Mouse (Mus musculus): Measurements from ENCODE around the gene Stat3. TPM values are rescaled to one million over a fixed set of nuclear protein-coding genes. Genes with fewer than 3 reads are reported as not detected.

The Stat3 gene
- total and polyA plus RNA-seq, 3 experiments, result 25.7 to 249 (median 64.7) TPM

DNA sequence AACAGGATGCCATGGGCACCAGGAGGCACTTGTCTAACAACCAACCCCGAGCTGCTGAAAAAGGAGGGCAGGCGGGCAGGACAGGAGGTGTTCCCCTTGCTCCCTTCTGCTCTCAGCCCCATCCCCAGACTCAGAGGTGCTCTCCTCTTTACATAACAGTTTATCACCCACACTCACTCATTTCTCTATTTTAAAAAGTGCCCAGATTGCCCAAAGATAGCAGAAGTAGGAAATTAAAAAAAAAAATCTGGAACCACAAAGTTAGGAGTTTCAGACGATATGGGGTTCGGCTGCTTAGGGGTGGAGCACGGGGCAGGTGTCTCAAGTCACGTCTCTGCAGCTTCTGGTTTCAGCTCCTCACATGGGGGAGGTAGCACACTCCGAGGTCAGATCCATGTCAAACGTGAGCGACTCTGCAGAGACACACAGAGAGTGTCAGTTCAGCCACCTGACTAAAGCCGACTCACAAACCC lies 51.0 kb downstream of the Stat3 start (continued):
- peak; percentile 95 for TF ChIP-seq ZNF384 (IDR thresholded peaks at IDR 0.05; ENCODE audit: low read depth, low read length)
- peak; percentile 89; the same call in 1 of the 2 replicates for TF ChIP-seq UBTF (IDR thresholded peaks at IDR 0.05; ENCODE audit: borderline replicate concordance, insufficient read depth, low read depth, low read length)
- no peak for TF ChIP-seq KAT2A (conservative IDR thresholded peaks at IDR 0.05; ENCODE audit: low read depth, low read length)

DNA sequence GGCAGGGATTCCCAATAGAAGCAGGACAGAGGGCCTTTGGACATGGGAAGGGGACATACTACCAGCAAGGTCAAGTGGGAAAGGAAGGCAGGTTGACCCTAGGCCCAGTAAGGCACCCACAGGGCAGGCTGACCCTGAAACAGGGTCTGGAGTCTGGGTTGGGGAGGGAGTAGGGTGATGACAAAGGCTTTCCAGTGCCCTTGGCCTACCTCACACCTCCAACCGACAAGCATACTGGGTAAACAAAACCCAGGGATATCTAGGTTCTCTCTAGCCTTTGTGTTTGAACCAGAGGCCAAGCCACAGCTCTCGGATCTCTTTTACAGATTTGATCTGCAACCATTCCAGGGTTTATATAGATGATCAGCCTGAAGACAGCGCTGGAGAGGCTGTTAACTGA lies 51.6 kb downstream of the Stat3 start:
- peaks cover 5 to 71% of the 10 kb centered on the region in 2 experiments for H3K36me3 ChIP-seq (ENCODE audit: control insufficient read depth in 1 of 2, insufficient read depth in 2 of 2, low read length in 2 of 2)
- TF ChIP-seq CHD2 (IDR thresholded peaks at IDR 0.05; ENCODE audit: low read length) (no peak), SIN3A (IDR thresholded peaks at IDR 0.05; ENCODE audit: low read length) (0 out of 2 replicates have a peak, but pooled peaks have one; percentile 47), MAX (IDR thresholded peaks at IDR 0.05; ENCODE audit: low read length) (0 out of 2 replicates have a peak, but pooled peaks have one; percentile 17), MYB (IDR thresholded peaks at IDR 0.05; ENCODE audit: low read depth, low read length) (0 out of 2 replicates have a peak, but pooled peaks have one; percentile 14)
- H3K27ac ChIP-seq (ENCODE audit: control insufficient read depth, low read depth, low read length), result peak overlapping the region; percentile 65

DNA sequence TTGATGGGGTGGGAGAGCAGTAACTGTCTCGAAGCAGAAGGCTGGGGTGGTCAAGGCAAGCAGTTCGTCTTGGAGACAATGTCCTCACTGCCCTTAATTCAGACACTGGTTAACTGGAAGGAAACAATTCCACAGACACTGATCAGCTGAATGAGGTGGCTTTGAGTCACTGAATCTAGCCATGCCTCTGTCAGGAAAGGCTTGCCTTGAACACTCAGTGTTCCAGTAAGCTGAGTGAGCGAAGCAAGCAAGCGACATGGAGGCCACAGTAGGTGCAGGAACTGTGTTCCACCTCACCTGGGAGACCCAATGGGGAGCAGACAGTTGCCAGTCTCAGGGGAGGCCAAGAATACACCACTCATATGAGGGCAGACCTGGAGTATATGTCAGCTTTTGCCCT lies 52.1 kb downstream of the Stat3 start:
- Histone ChIP-seq H3K4me3 (ENCODE audit: control insufficient read depth in 1 of 2, insufficient read depth in 1 of 2, low read depth in 2 of 2, low read length in 2 of 2) (no peak overlapping the region), H3K4me1 (ENCODE audit: control insufficient read depth in 1 of 2, insufficient read depth in 2 of 2, low read length in 2 of 2) (peaks cover 49 to 64% of the 10 kb centered on the region in 2 experiments), H3K79me2 (ENCODE audit: control insufficient read depth, insufficient read depth, low read length, poor library complexity) (no peaks in the 10 kb centered on the region), H3K27me3 (ENCODE audit: control insufficient read depth in 1 of 2, insufficient read depth in 2 of 2, low read length in 2 of 2) (no peaks in the 10 kb centered on the region), H3K36me3 (ENCODE audit: control insufficient read depth in 1 of 2, insufficient read depth in 2 of 2, low read length in 2 of 2) (peaks cover 5 to 65% of the 10 kb centered on the region in 2 experiments), H3K9me3 (replicated peaks; ENCODE audit: insufficient read depth, low read length) (no peaks in the 10 kb centered on the region), H3K9ac (ENCODE audit: control insufficient read depth, low read depth, low read length, poor library complexity, severe bottlenecking) (no peak overlapping the region), H3K27ac (ENCODE audit: control insufficient read depth, low read depth, low read length) (peak overlapping the region; percentile 65)
- TF ChIP-seq CHD2 (IDR thresholded peaks at IDR 0.05; ENCODE audit: low read length) (no peak), ZKSCAN1 (IDR thresholded peaks at IDR 0.05; ENCODE audit: low read depth, low read length) (no peak), ZNF384 (IDR thresholded peaks at IDR 0.05; ENCODE audit: low read depth, low read length) (no peak), HCFC1 (IDR thresholded peaks at IDR 0.05; ENCODE audit: low read depth, low read length) (no peak), UBTF (IDR thresholded peaks at IDR 0.05; ENCODE audit: borderline replicate concordance, insufficient read depth, low read depth, low read length) (no peak), ZMIZ1 (IDR thresholded peaks at IDR 0.05; ENCODE audit: low read depth, low read length) (no peak), BHLHE40 (IDR thresholded peaks at IDR 0.05; ENCODE audit: borderline replicate concordance, low read depth, low read length) (no peak)
- no peak for DNase-seq (ENCODE audit: low read depth, low spot score)

More for the DNA sequence above, 51.6 kb downstream of the Stat3 start:
- Histone ChIP-seq H3K4me3 (ENCODE audit: control insufficient read depth in 1 of 2, insufficient read depth in 1 of 2, low read depth in 2 of 2, low read length in 2 of 2) (no peak overlapping the region), H3K4me1 (ENCODE audit: control insufficient read depth in 1 of 2, insufficient read depth in 2 of 2, low read length in 2 of 2) (peaks cover 54 to 69% of the 10 kb centered on the region in 2 experiments), H3K9me3 (replicated peaks; ENCODE audit: insufficient read depth, low read length) (no peaks in the 10 kb centered on the region), H3K27me3 (ENCODE audit: control insufficient read depth in 1 of 2, insufficient read depth in 2 of 2, low read length in 2 of 2) (no peaks in the 10 kb centered on the region), H3K9ac (ENCODE audit: control insufficient read depth, low read depth, low read length, poor library complexity, severe bottlenecking) (no peak overlapping the region), H3K79me2 (ENCODE audit: control insufficient read depth, insufficient read depth, low read length, poor library complexity) (no peaks in the 10 kb centered on the region)
- DNase-seq (ENCODE audit: low read depth, low spot score), result peak; percentile 53

All from MEL (cell line).